Mouse (Mus musculus): ENCODE measurements around the gene 3110082I17Rik. TPM values are rescaled to one million over a fixed set of nuclear protein-coding genes. Genes with fewer than 3 reads are reported as not detected.

The 3110082I17Rik gene
- polyA plus RNA-seq, 1 experiment from 2014 or later = 44.4 TPM

GRCm38 (mm10) chr5:139367884-139368458 lies 92.4 kb downstream of the 3110082I17Rik start:
- Histone ChIP-seq H3K4me1 (ENCODE audit: insufficient read depth) (peaks cover 17% of the 10 kb centered on the region), H3K9me3 (ENCODE audit: low read depth, low read length) (no peaks in the 10 kb centered on the region), H3K4me3 (ENCODE audit: low read depth, low read length) (no peak overlapping the region), H3K36me3 (ENCODE audit: insufficient read depth) (peaks cover 5% of the 10 kb centered on the region; the same call in 1 of the 2 replicates), H3K4me2 (no peak overlapping the region), H3K27me3 (ENCODE audit: insufficient read depth, low read length) (no peaks in the 10 kb centered on the region), H3K27ac (ENCODE audit: low read depth) (no peak overlapping the region), H3K9ac (no peak overlapping the region)
- TF ChIP-seq CTCF (IDR thresholded peaks at IDR 0.05; ENCODE audit: low read depth) = no peak
- ATAC-seq (ENCODE audit: insufficient read depth) (no peak), DNase-seq (no peak)
- 89% methylated on average over 4 of the region's 4 CpGs for WGBS

GRCm38 (mm10) chr5:139366484-139366883 lies 93.8 kb downstream of the 3110082I17Rik start:
- ATAC-seq (ENCODE audit: insufficient read depth) = no peak

GRCm38 (mm10) chr5:139365827-139366226 lies 94.5 kb downstream of the 3110082I17Rik start:
- Histone ChIP-seq H3K4me1 (ENCODE audit: insufficient read depth) (peaks cover 7% of the 10 kb centered on the region), H3K36me3 (ENCODE audit: insufficient read depth) (peaks cover 5% of the 10 kb centered on the region; the same call in 1 of the 2 replicates), H3K4me2 (no peak overlapping the region), H3K27ac (ENCODE audit: low read depth) (no peak overlapping the region), H3K9ac (no peak overlapping the region), H3K9me3 (ENCODE audit: low read depth, low read length) (no peaks in the 10 kb centered on the region), H3K4me3 (ENCODE audit: low read depth, low read length) (no peak overlapping the region), H3K27me3 (ENCODE audit: insufficient read depth, low read length) (no peaks in the 10 kb centered on the region)
- WGBS = 50% methylated on average over 1 of the region's 1 CpGs
- ATAC-seq (ENCODE audit: insufficient read depth) = no peak
- DNase-seq = no peak
- no peak for TF ChIP-seq CTCF (IDR thresholded peaks at IDR 0.05; ENCODE audit: low read depth)

More at GRCm38 (mm10) chr5:139366484-139366883, 93.8 kb downstream of the 3110082I17Rik start:
- TF ChIP-seq CTCF (IDR thresholded peaks at IDR 0.05; ENCODE audit: low read depth) = no peak
- WGBS = 70% methylated on average over 11 of the region's 11 CpGs
- Histone ChIP-seq H3K27ac (ENCODE audit: low read depth) (no peak overlapping the region), H3K9ac (no peak overlapping the region), H3K9me3 (ENCODE audit: low read depth, low read length) (no peaks in the 10 kb centered on the region), H3K4me1 (ENCODE audit: insufficient read depth) (peaks cover 14% of the 10 kb centered on the region), H3K27me3 (ENCODE audit: insufficient read depth, low read length) (no peaks in the 10 kb centered on the region), H3K36me3 (ENCODE audit: insufficient read depth) (peaks cover 5% of the 10 kb centered on the region; the same call in 1 of the 2 replicates), H3K4me2 (no peak overlapping the region), H3K4me3 (ENCODE audit: low read depth, low read length) (no peak overlapping the region)
- DNase-seq = no peak

GRCm38 (mm10) chr5:139364911-139365571 lies 95.3 kb downstream of the 3110082I17Rik start:
- ATAC-seq (ENCODE audit: insufficient read depth) = peak; percentile 45; the same call in 1 of the 2 replicates
- H3K9ac ChIP-seq = no peak overlapping the region; the same call in 1 of the 2 replicates

GRCm38 (mm10) chr5:139364260-139364910 lies 95.9 kb downstream of the 3110082I17Rik start:
- Histone ChIP-seq H3K36me3 (ENCODE audit: insufficient read depth) (peaks cover 5% of the 10 kb centered on the region; the same call in 1 of the 2 replicates), H3K4me2 (peak overlapping the region; percentile 35), H3K9me3 (ENCODE audit: low read depth, low read length) (no peaks in the 10 kb centered on the region), H3K4me3 (ENCODE audit: low read depth, low read length) (no peak overlapping the region), H3K9ac (no peak overlapping the region), H3K27ac (ENCODE audit: low read depth) (peak overlapping the region; percentile 42; the same call in 1 of the 2 replicates), H3K4me1 (ENCODE audit: insufficient read depth) (peaks cover 6% of the 10 kb centered on the region; the same call in 1 of the 2 replicates), H3K27me3 (ENCODE audit: insufficient read depth, low read length) (no peaks in the 10 kb centered on the region)
- DNase-seq (peak; percentile 96), ATAC-seq (ENCODE audit: insufficient read depth) (peak; percentile 53)
- WGBS = 24% methylated on average over 12 of the region's 12 CpGs
- peak; percentile 100 for TF ChIP-seq CTCF (IDR thresholded peaks at IDR 0.05; ENCODE audit: low read depth)

More at GRCm38 (mm10) chr5:139364911-139365571, 95.3 kb downstream of the 3110082I17Rik start:
- H3K4me2 ChIP-seq = peak overlapping the region; percentile 35
- DNase-seq = no peak
- H3K9me3 ChIP-seq (ENCODE audit: low read depth, low read length) = no peaks in the 10 kb centered on the region
- H3K27me3 ChIP-seq (ENCODE audit: insufficient read depth, low read length) = no peaks in the 10 kb centered on the region
- peak overlapping the region; percentile 42; the same call in 1 of the 2 replicates for H3K27ac ChIP-seq (ENCODE audit: low read depth)
- H3K4me1 ChIP-seq (ENCODE audit: insufficient read depth) = peaks cover 6% of the 10 kb centered on the region; the same call in 1 of the 2 replicates
- H3K4me3 ChIP-seq (ENCODE audit: low read depth, low read length) = no peak overlapping the region
- TF ChIP-seq CTCF (IDR thresholded peaks at IDR 0.05; ENCODE audit: low read depth) = no peak
- peaks cover 5% of the 10 kb centered on the region; the same call in 1 of the 2 replicates for H3K36me3 ChIP-seq (ENCODE audit: insufficient read depth)
- 28% methylated on average over 5 of the region's 5 CpGs for WGBS

- no peak for ATAC-seq (ENCODE audit: insufficient read depth)
These were observed 96.5 kb downstream of the 3110082I17Rik start for GRCm38 (mm10) chr5:139363858-139364257.

More at GRCm38 (mm10) chr5:139363858-139364257, 96.5 kb downstream of the 3110082I17Rik start:
- TF ChIP-seq CTCF (IDR thresholded peaks at IDR 0.05; ENCODE audit: low read depth) = no peak
- no peak overlapping the region for H3K27ac ChIP-seq (ENCODE audit: low read depth)
- no peaks in the 10 kb centered on the region for H3K9me3 ChIP-seq (ENCODE audit: low read depth, low read length)
- H3K4me3 ChIP-seq (ENCODE audit: low read depth, low read length) = no peak overlapping the region
- H3K9ac ChIP-seq = no peak overlapping the region
- no peak overlapping the region for H3K4me2 ChIP-seq
- peaks cover 6% of the 10 kb centered on the region; the same call in 1 of the 2 replicates for H3K4me1 ChIP-seq (ENCODE audit: insufficient read depth)
- DNase-seq = no peak
- WGBS = 67% methylated on average over 7 of the region's 7 CpGs
- H3K27me3 ChIP-seq (ENCODE audit: insufficient read depth, low read length) = no peaks in the 10 kb centered on the region
- peaks cover 5% of the 10 kb centered on the region; the same call in 1 of the 2 replicates for H3K36me3 ChIP-seq (ENCODE audit: insufficient read depth)
